Mouse (Mus musculus) CH12.LX (cell line): ENCODE results near the gene Casz1. TPM values are rescaled to one million over a fixed set of nuclear protein-coding genes. Genes with fewer than 3 reads are reported as not detected.

Source experiments
- DNase-seq: peaks from one replicate; pipeline ENCODE4 v3.0.0-alpha.2; 2013; ENCODE audit errors: extremely low read depth
- H3K27ac ChIP-seq: 2 replicates; pipeline ENCODE4 v1.5.1; 2012; ENCODE audit warnings: low read depth, mild to moderate bottlenecking, control low read depth, moderate library complexity; ENCODE audit not compliant: insufficient read depth
- H3K27me3 ChIP-seq: replicated peaks from 2 replicates; pipeline ENCODE3; 2012; ENCODE audit warnings: inconsistent platforms
- H3K36me3 ChIP-seq, 2 experiments: replicated peaks in 1 of 2; 2 replicates each; pipeline versions ENCODE3 to v1.6.1; 2012; ENCODE audit warnings: inconsistent platforms in 1 of 2, low read length in 1 of 2, mild to moderate bottlenecking in 1 of 2, mixed read lengths in 1 of 2, moderate library complexity in 1 of 2; ENCODE audit not compliant: control insufficient read depth in 1 of 2, insufficient read depth in 1 of 2
- H3K4me1 ChIP-seq, 2 experiments: 2 replicates each; pipeline ENCODE4 v1.6.1; 2012; ENCODE audit warnings: inconsistent platforms in 1 of 2, moderate library complexity in 1 of 2; ENCODE audit not compliant: insufficient read depth in 2 of 2, control insufficient read depth in 1 of 2
- H3K4me2 ChIP-seq: 2 replicates; pipeline ENCODE4 v1.6.1; 2012; ENCODE audit warnings: low read depth, mild to moderate bottlenecking, control low read depth; ENCODE audit not compliant: poor library complexity, insufficient read depth, severe bottlenecking
- H3K4me3 ChIP-seq, 3 experiments: fragments of 150-350 bp in 1 of 3; sonication (generic) in 1 of 3; replicated peaks in 1 of 3; 2 replicates each; pipeline versions ENCODE3 to v1.5.1; 2011 to 2012; ENCODE audit warnings: low read depth in 2 of 3, low read length in 2 of 3, mild to moderate bottlenecking in 2 of 3, moderate library complexity in 2 of 3, control low read depth in 1 of 3, improper control_type of control experiment in 1 of 3, inconsistent platforms in 1 of 3, mixed read lengths in 1 of 3; ENCODE audit not compliant: poor library complexity in 1 of 3
- H3K79me2 ChIP-seq: replicated peaks from 2 replicates; pipeline ENCODE4 v1.6.1; 2012; ENCODE audit warnings: mild to moderate bottlenecking, moderate library complexity; ENCODE audit not compliant: control insufficient read depth, poor library complexity, insufficient read depth, severe bottlenecking; ENCODE audit errors: extremely low read depth
- H3K9ac ChIP-seq: 2 replicates; pipeline ENCODE4 v1.6.1; 2012; ENCODE audit warnings: low read depth, mild to moderate bottlenecking, control low read depth, moderate library complexity; ENCODE audit not compliant: insufficient read depth
- H3K9me3 ChIP-seq: replicated peaks from 2 replicates; pipeline ENCODE3; 2012; ENCODE audit warnings: low read length, inconsistent platforms, mixed read lengths
- BHLHE40 ChIP-seq: IDR thresholded peaks from 2 replicates; pipeline ENCODE4 v1.6.1; 2011; ENCODE audit warnings: mild to moderate bottlenecking, low read depth, low read length, improper control_type of control experiment
- CHD1 ChIP-seq: IDR thresholded peaks from 2 replicates; pipeline ENCODE4 v1.6.1; 2012; ENCODE audit warnings: low read depth, low read length, improper control_type of control experiment, inconsistent platforms
- CHD2 ChIP-seq: IDR thresholded peaks from 2 replicates; pipeline ENCODE4 v1.6.1; 2011; ENCODE audit warnings: low read length, improper control_type of control experiment
- CTCF ChIP-seq, 2 experiments: IDR thresholded peaks in 1 of 2; conservative IDR thresholded peaks in 1 of 2; 2 replicates each; pipeline ENCODE4 v1.5.1; 2011 to 2012; ENCODE audit warnings: low read depth in 2 of 2, low read length in 2 of 2, improper control_type of control experiment in 1 of 2, inconsistent platforms in 1 of 2, mild to moderate bottlenecking in 1 of 2, moderate library complexity in 1 of 2
- E2F4 ChIP-seq: IDR thresholded peaks from 2 replicates; pipeline ENCODE4 v1.6.1; 2011; ENCODE audit warnings: low read depth, low read length, improper control_type of control experiment; ENCODE audit not compliant: insufficient replicate concordance
- ELF1 ChIP-seq: IDR thresholded peaks from 2 replicates; pipeline ENCODE4 v1.6.1; 2014; ENCODE audit warnings: low read depth, mild to moderate bottlenecking, inconsistent platforms, low read length, improper control_type of control experiment
- IRF4 ChIP-seq: IDR thresholded peaks from 2 replicates; pipeline ENCODE4 v1.6.1; 2014; ENCODE audit warnings: low read depth, mild to moderate bottlenecking, inconsistent platforms, low read length, improper control_type of control experiment
- JUND ChIP-seq: conservative IDR thresholded peaks from 2 replicates; pipeline ENCODE4 v1.6.1; 2011; ENCODE audit warnings: low read depth, low read length, improper control_type of control experiment
- KAT2A ChIP-seq: IDR thresholded peaks from 2 replicates; pipeline ENCODE4 v1.6.1; 2012; ENCODE audit warnings: low read length, improper control_type of control experiment, inconsistent platforms; ENCODE audit not compliant: insufficient replicate concordance
- MAZ ChIP-seq: IDR thresholded peaks from 2 replicates; pipeline ENCODE4 v1.6.1; 2012; ENCODE audit warnings: low read depth, mild to moderate bottlenecking, inconsistent platforms, low read length, improper control_type of control experiment, moderate library complexity
- MEF2A ChIP-seq: IDR thresholded peaks from 2 replicates; pipeline ENCODE4 v1.6.1; 2014; ENCODE audit warnings: low read depth, mild to moderate bottlenecking, inconsistent platforms, low read length, improper control_type of control experiment, borderline replicate concordance
- MXI1 ChIP-seq: IDR thresholded peaks from 2 replicates; pipeline ENCODE4 v1.6.1; 2011; ENCODE audit warnings: mild to moderate bottlenecking, low read depth, low read length, improper control_type of control experiment
- NELFE ChIP-seq: IDR thresholded peaks from 2 replicates; pipeline ENCODE4 v1.6.1; 2011; ENCODE audit warnings: low read depth, low read length, improper control_type of control experiment
- PAX5 ChIP-seq: IDR thresholded peaks from 2 replicates; pipeline ENCODE4 v1.6.1; 2012; ENCODE audit warnings: low read length, inconsistent platforms, mixed read lengths
- POLR2AphosphoS2 ChIP-seq: IDR thresholded peaks from 2 replicates; pipeline ENCODE4 v1.6.1; 2011; ENCODE audit warnings: low read depth, low read length, improper control_type of control experiment
- RCOR1 ChIP-seq: conservative IDR thresholded peaks from 2 replicates; pipeline ENCODE4 v1.6.1; 2012; ENCODE audit warnings: low read depth, mild to moderate bottlenecking, inconsistent platforms, low read length, improper control_type of control experiment
- SIN3A ChIP-seq: IDR thresholded peaks from 2 replicates; pipeline ENCODE4 v1.6.1; 2012; ENCODE audit warnings: low read length, improper control_type of control experiment, inconsistent platforms
- TBP ChIP-seq: conservative IDR thresholded peaks from 2 replicates; pipeline ENCODE4 v1.6.1; 2011; ENCODE audit warnings: low read depth, low read length, improper control_type of control experiment
- TCF12 ChIP-seq: IDR thresholded peaks from 2 replicates; pipeline ENCODE4 v1.6.1; 2014; ENCODE audit warnings: low read depth, mild to moderate bottlenecking, inconsistent platforms, low read length, improper control_type of control experiment
- USF2 ChIP-seq: conservative IDR thresholded peaks from 2 replicates; pipeline ENCODE4 v1.6.1; 2011; ENCODE audit warnings: low read depth, low read length, improper control_type of control experiment
- ZKSCAN1 ChIP-seq: IDR thresholded peaks from 2 replicates; pipeline ENCODE4 v1.6.1; 2012; ENCODE audit warnings: low read depth, inconsistent platforms, low read length, improper control_type of control experiment, borderline replicate concordance
- ZMIZ1 ChIP-seq: IDR thresholded peaks from 2 replicates; pipeline ENCODE4 v1.6.1; 2012; ENCODE audit warnings: low read depth, mild to moderate bottlenecking, inconsistent platforms, low read length, improper control_type of control experiment
- dilution Hi-C: fragments of 300-500 bp; cut with MboI; formaldehyde crosslinking; loops from 2 replicates; pipeline ENCODE4 v1.14.3; 2020; ENCODE audit warnings: low sequenced_read_pairs; ENCODE audit not compliant: extremely low pct_unique_long_range_greater_than_20kb, extremely low pct_ligation_motif_present
- in situ Hi-C: fragments of 300-500 bp; cut with MboI; formaldehyde crosslinking; loops from 3 replicates; pipeline ENCODE4 v1.14.3; 2019; ENCODE audit warnings: low sequenced_read_pairs, low pct_ligation_motif_present, low pct_unique_long_range_greater_than_20kb, mixed read lengths
- polyA plus RNA-seq: library from polyadenylated mRNA; unstranded; fragments of >175 nt; gene quantifications from 2 replicates; pipeline ENCODE4 v1.2.1, GENCODE M21; 2012; ENCODE audit warnings: low read depth; ENCODE audit not compliant: insufficient read length
- total RNA-seq, 2 experiments: library from RNA; depleted of rRNA; stranded (reverse); fragments of 300-350 nt in 1 of 2; fragments of >200 nt in 1 of 2; gene quantifications; 2 replicates each; pipeline ENCODE4 v1.2.3; 2012 to 2014

The Casz1 gene
- total and polyA plus RNA-seq, 3 experiments: 0.12 to 0.36 (median 0.17) TPM

DNA sequence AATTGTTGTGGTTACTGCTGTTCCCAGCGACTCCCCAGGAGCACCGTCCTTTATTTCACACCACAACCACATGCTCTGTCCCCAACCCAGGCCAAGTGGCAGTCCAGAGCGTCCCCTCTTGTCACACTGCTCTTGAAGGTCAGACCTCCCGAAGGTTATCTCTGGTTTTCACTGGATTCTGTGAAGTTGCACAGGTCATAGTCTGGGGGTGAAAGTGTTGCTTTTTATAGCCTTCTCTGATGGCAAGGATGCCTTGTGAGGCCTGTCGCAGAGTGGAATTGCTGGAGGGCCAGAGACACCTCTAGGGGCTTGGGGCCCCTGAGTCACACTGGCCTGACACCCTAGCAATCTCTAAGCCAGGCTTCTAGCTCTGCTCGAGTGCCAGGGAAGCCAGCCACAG is 20.5 kb upstream of the Casz1 start:
- H3K79me2 ChIP-seq: no peaks in the 10 kb centered on the region
- no peak for DNase-seq
- in situ Hi-C loops: no loop called here
- TF ChIP-seq MEF2A: no peak
- TF ChIP-seq, all 38 proteins: peak for 0
- dilution Hi-C loops: no loop called here
- H3K27ac ChIP-seq: no peak overlapping the region
- peaks cover 95% of the 10 kb centered on the region for H3K27me3 ChIP-seq
- no peaks in the 10 kb centered on the region for H3K9me3 ChIP-seq
- no peak overlapping the region for H3K4me3 ChIP-seq
- H3K9ac ChIP-seq: no peak overlapping the region
- H3K36me3 ChIP-seq: no peaks in the 10 kb centered on the region
- no peak overlapping the region for H3K4me2 ChIP-seq
- H3K4me1 ChIP-seq: no peaks in the 10 kb centered on the region

GRCm38 (mm10) chr4:148785053-148785567 is 19.1 kb upstream of the Casz1 start:
- Histone ChIP-seq H3K79me2 (no peaks in the 10 kb centered on the region), H3K36me3 (no peaks in the 10 kb centered on the region), H3K9me3 (no peaks in the 10 kb centered on the region), H3K4me3 (no peak overlapping the region), H3K27me3 (peaks cover 94% of the 10 kb centered on the region), H3K9ac (no peak overlapping the region), H3K27ac (no peak overlapping the region), H3K4me1 (no peaks in the 10 kb centered on the region), H3K4me2 (no peak overlapping the region)
- no peak for TF ChIP-seq CHD2
- TF ChIP-seq TBP: no peak
- no peak for TF ChIP-seq ZMIZ1
- TF ChIP-seq MEF2A: no peak
- no peak for TF ChIP-seq TCF12
- no peak for TF ChIP-seq USF2
- no peak for TF ChIP-seq MXI1
- TF ChIP-seq NELFE: no peak
- no peak for TF ChIP-seq E2F4
- no peak for TF ChIP-seq CHD1
- TF ChIP-seq KAT2A: no peak
- no peak for TF ChIP-seq IRF4
- no peak for DNase-seq
- in situ Hi-C loops: no loop called here
- dilution Hi-C loops: no loop called here

DNA sequence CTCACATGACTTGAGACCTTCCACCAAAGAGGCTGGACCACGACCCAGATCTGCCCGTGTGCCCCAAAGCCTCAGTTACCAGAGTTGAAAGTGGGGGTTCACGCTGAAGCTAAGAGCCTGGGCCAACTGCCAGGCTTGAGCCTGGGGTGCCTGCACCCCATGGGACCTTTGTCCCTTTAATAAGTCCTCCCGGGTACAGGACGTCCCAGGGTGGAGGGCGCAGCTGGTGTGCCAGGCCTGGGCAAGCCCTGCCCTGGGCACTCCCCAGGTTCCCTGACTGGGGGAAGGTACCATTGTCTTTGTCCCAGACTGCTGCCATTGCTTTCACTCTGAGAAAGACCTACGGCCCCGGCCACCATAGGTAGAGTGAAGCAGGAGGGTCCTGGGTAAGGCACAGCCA is 18.2 kb upstream of the Casz1 start:
- dilution Hi-C loops: no loop called here

More for the DNA sequence above, 18.2 kb upstream of the Casz1 start:
- H3K79me2 ChIP-seq: no peaks in the 10 kb centered on the region
- H3K27me3 ChIP-seq: peaks cover 96% of the 10 kb centered on the region
- H3K4me2 ChIP-seq: no peak overlapping the region
- no peak for DNase-seq
- no peaks in the 10 kb centered on the region for H3K9me3 ChIP-seq
- H3K4me1 ChIP-seq: peaks cover 0 to 1% of the 10 kb centered on the region in 2 experiments; a peak in 1 of 4 replicates
- no peak overlapping the region for H3K9ac ChIP-seq
- no peaks in the 10 kb centered on the region for H3K36me3 ChIP-seq
- no peak for TF ChIP-seq MXI1
- no peak for TF ChIP-seq PAX5
- no peak for TF ChIP-seq POLR2AphosphoS2
- TF ChIP-seq RCOR1: no peak
- no peak for TF ChIP-seq TCF12
- TF ChIP-seq ZKSCAN1: no peak
- TF ChIP-seq SIN3A: no peak
- no peak for TF ChIP-seq CTCF (conservative IDR thresholded peaks at IDR 0.05 in 1 of 2, IDR thresholded peaks at IDR 0.05 in 1 of 2; ENCODE audit: low read depth in 2 of 2, low read length in 2 of 2)
- TF ChIP-seq ZMIZ1: no peak
- TF ChIP-seq MAZ: no peak
- no peak for TF ChIP-seq JUND
- no peak for TF ChIP-seq TBP
- no peak for TF ChIP-seq ELF1
- TF ChIP-seq BHLHE40: no peak
- no peak for TF ChIP-seq IRF4
- TF ChIP-seq KAT2A: no peak
- no peak for TF ChIP-seq NELFE
- in situ Hi-C loops: no loop called here
- no peak overlapping the region for H3K4me3 ChIP-seq
- no peak overlapping the region for H3K27ac ChIP-seq
